Mouse (Mus musculus) myocyte (in vitro differentiated cells): ENCODE measurements at regions not wholly inside any gene's neighbourhood (a gene's known extent, or its start where the extent isn't known, plus 50 kb on each side); places are given as distances from the start of the nearest gene placed in this dataset.

Experiments
- H3K27me3 ChIP-seq: one replicate; pipeline ENCODE4 v1.6.1; 2011; ENCODE audit not compliant: control insufficient read depth, insufficient read depth, insufficient read length
- H3K36me3 ChIP-seq: one replicate; pipeline ENCODE4 v1.6.1; 2011; ENCODE audit not compliant: control insufficient read depth, insufficient read depth
- H3K4me2 ChIP-seq: one replicate; pipeline ENCODE4 v1.6.1; 2011; ENCODE audit warnings: low read depth, control low read depth
- H3K4me3 ChIP-seq: one replicate; pipeline ENCODE4 v1.5.1; 2011; ENCODE audit warnings: mild to moderate bottlenecking, control low read depth, moderate library complexity
- H3K79me2 ChIP-seq: one replicate; pipeline ENCODE4 v1.6.1; 2011; ENCODE audit not compliant: control insufficient read depth, insufficient read depth
- H3ac ChIP-seq: one replicate; pipeline ENCODE4 v1.6.1; 2011; ENCODE audit not compliant: control insufficient read depth, insufficient read length
- CEBPB ChIP-seq: IDR thresholded peaks from 2 replicates; pipeline ENCODE4 v1.6.1; 2011; ENCODE audit warnings: mild to moderate bottlenecking, moderate library complexity; ENCODE audit not compliant: poor library complexity, insufficient read depth, severe bottlenecking
- E2F4 ChIP-seq: IDR thresholded peaks from one replicate; pipeline ENCODE4 v1.6.1; 2011; ENCODE audit warnings: mild to moderate bottlenecking, control low read depth, moderate library complexity; ENCODE audit not compliant: insufficient read depth
- MAX ChIP-seq: IDR thresholded peaks from one replicate; pipeline ENCODE4 v1.6.1; 2011; ENCODE audit warnings: low read depth, mild to moderate bottlenecking, control low read depth
- MYOD1 ChIP-seq, 3 experiments: IDR thresholded peaks; one replicate each; pipeline ENCODE4 v1.6.1; 2011; ENCODE audit warnings: control low read depth in 2 of 3, low read depth in 2 of 3, mild to moderate bottlenecking in 2 of 3, moderate library complexity in 1 of 3; ENCODE audit not compliant: insufficient read length in 2 of 3, control insufficient read depth in 1 of 3
- MYOG ChIP-seq, 3 experiments: IDR thresholded peaks; one replicate each; pipeline ENCODE4 v1.6.1; 2011; ENCODE audit warnings: control low read depth in 2 of 3, low read depth in 2 of 3, mild to moderate bottlenecking in 2 of 3; ENCODE audit not compliant: insufficient read length in 2 of 3, control insufficient read depth in 1 of 3, insufficient read depth in 1 of 3
- POLR2A ChIP-seq: IDR thresholded peaks from one replicate; pipeline ENCODE4 v1.6.1; 2011; ENCODE audit warnings: low read depth, mild to moderate bottlenecking, control low read depth, moderate library complexity; ENCODE audit not compliant: insufficient read length
- POLR2AphosphoS2 ChIP-seq: IDR thresholded peaks from one replicate; pipeline ENCODE4 v1.6.1; 2011; ENCODE audit warnings: low read depth, control low read depth; ENCODE audit not compliant: insufficient read length
- REST ChIP-seq: IDR thresholded peaks from one replicate; pipeline ENCODE4 v1.6.1; 2011; ENCODE audit warnings: mild to moderate bottlenecking, control low read depth, moderate library complexity; ENCODE audit not compliant: insufficient read depth, insufficient read length
- SRF ChIP-seq: IDR thresholded peaks from one replicate; pipeline ENCODE4 v1.6.1; 2011; ENCODE audit warnings: low read depth; ENCODE audit not compliant: control insufficient read depth, insufficient read length
- TCF12 ChIP-seq: IDR thresholded peaks from one replicate; pipeline ENCODE4 v1.6.1; 2011; ENCODE audit warnings: mild to moderate bottlenecking, control low read depth; ENCODE audit not compliant: poor library complexity, insufficient read depth, severe bottlenecking
- TCF3 ChIP-seq: IDR thresholded peaks from one replicate; pipeline ENCODE4 v1.6.1; 2011; ENCODE audit warnings: low read depth, control low read depth; ENCODE audit not compliant: insufficient read length
- USF1 ChIP-seq: IDR thresholded peaks from one replicate; pipeline ENCODE4 v1.6.1; 2011; ENCODE audit warnings: low read depth, mild to moderate bottlenecking, control low read depth, moderate library complexity

DNA sequence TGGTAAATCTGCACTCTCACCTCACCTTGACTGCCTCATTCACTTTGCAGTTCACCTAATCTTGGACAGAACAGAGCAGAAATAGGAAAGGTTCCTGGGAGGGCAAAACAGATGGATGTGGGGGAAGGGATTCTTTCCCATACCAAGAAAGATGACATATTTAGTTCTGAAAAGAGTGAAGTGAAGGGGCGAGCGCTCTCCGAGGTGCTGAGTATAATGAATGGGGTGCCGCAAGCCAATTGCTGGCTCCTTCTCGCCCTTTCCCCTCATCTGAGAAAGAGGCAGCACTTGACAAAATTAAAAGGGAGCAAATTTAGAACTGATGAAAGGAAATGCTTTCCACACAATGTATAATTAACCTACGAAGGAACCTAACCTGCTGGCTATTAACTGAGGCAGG, 261.7 kb downstream of the Sec16b start:
- H3ac ChIP-seq = no peak overlapping the region
- H3K36me3 ChIP-seq = no peaks in the 10 kb centered on the region
- H3K79me2 ChIP-seq = no peaks in the 10 kb centered on the region
- H3K27me3 ChIP-seq = no peaks in the 10 kb centered on the region
- TF ChIP-seq TCF12 (no peak), REST (peak; percentile 33)
- no peak overlapping the region for H3K4me2 ChIP-seq
- no peak overlapping the region for H3K4me3 ChIP-seq

DNA sequence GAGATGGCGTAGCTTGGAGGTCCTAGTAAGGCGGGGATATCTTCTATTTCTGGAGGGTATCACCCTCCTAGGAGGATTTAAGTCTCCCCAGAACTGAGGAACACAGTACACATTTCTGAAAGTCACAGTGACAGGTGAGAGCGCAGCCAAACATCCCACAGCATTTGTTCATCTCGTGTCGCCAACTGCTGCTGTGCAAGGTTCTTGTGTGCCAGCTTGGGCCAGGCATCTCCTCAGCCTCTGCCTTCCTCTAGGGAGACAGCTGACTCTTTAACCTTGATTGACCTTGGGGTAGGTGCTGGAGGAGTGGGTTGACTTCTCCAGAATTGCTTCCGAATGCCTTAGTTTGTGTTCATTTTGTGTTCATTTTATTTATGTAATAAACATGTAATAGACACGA, 291.2 kb downstream of the Sec16b start:
- Histone ChIP-seq H3ac (no peak overlapping the region), H3K79me2 (no peaks in the 10 kb centered on the region)
- no peak for TF ChIP-seq POLR2A
- no peak for TF ChIP-seq SRF
- TF ChIP-seq MYOD1 (IDR thresholded peaks at IDR 0.05; ENCODE audit: control insufficient read depth in 1 of 3, insufficient read length in 2 of 3, low read depth in 2 of 3) = no peak
- TF ChIP-seq USF1 = no peak
- no peak for TF ChIP-seq MYOG (IDR thresholded peaks at IDR 0.05; ENCODE audit: control insufficient read depth in 1 of 3, insufficient read depth in 1 of 3, insufficient read length in 2 of 3, low read depth in 2 of 3)
- no peak for TF ChIP-seq CEBPB
- no peak for TF ChIP-seq E2F4
- no peak for TF ChIP-seq TCF12
- no peak for TF ChIP-seq REST
- TF ChIP-seq POLR2AphosphoS2 = no peak
- no peak for TF ChIP-seq MAX
- no peak for TF ChIP-seq TCF3

DNA sequence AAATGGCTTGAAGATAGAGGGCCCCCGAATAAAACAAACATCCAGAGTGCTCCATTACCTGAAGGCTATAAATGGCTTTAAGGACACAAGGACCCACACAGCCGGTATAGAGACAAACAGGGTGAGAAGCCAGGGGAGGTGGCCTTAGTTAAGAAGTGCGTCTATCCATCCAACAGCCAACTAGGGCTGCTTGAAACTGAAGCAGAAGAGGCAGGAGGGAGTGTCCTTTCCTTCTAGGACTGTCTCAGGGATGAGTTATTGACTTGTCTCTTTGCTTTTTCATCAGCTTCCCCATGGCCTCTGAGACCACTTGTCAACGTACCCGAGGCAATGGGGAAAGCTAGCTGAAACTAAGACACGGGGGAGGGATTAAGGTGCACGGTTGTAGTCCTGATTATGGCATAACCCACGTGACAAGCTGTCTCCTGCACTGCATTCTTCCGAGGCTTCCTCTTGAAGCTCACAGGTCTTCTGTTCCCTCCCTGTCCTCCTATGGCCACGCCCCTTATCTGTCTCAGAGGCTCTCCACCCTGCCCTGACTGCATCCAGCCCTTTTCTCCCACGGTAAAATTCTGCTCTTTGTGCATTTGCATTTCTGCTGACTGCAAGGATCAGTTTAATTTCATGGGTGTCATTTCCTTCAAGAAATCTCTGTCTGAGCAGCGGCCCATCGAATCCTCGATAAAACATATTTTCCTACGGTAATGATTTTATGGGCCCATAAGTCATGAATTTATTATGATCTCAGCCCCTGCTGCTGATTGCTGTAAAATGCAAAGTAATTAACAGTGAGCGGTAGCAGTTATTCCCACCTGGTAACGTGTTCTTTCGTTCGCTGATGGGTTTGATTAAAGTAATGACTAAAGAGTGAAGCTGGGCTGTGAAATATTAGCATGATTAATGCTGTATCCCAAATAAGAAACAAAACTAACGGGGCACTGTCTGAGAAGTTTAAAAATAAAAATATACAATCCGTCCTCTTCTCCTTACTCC, 292.3 kb downstream of the Sec16b start:
- H3K36me3 ChIP-seq = no peaks in the 10 kb centered on the region
- no peaks in the 10 kb centered on the region for H3K27me3 ChIP-seq
- no peaks in the 10 kb centered on the region for H3K79me2 ChIP-seq
- H3K4me3 ChIP-seq = no peak overlapping the region
- no peak overlapping the region for H3ac ChIP-seq
- no peak for TF ChIP-seq CEBPB
- TF ChIP-seq SRF = no peak
- no peak for TF ChIP-seq MYOD1 (IDR thresholded peaks at IDR 0.05; ENCODE audit: control insufficient read depth in 1 of 3, insufficient read length in 2 of 3, low read depth in 2 of 3)
- TF ChIP-seq TCF3 = no peak
- no peak for TF ChIP-seq REST
- no peak for TF ChIP-seq E2F4
- TF ChIP-seq TCF12 = no peak
- TF ChIP-seq MAX = no peak
- no peak for TF ChIP-seq POLR2A
- TF ChIP-seq USF1 = no peak
- no peak for TF ChIP-seq POLR2AphosphoS2
- no peak for TF ChIP-seq MYOG (IDR thresholded peaks at IDR 0.05; ENCODE audit: control insufficient read depth in 1 of 3, insufficient read depth in 1 of 3, insufficient read length in 2 of 3, low read depth in 2 of 3)
- H3K4me2 ChIP-seq = no peak overlapping the region

More for the DNA sequence above, 291.2 kb downstream of the Sec16b start:
- Histone ChIP-seq H3K4me3 (no peak overlapping the region), H3K4me2 (no peak overlapping the region), H3K36me3 (no peaks in the 10 kb centered on the region), H3K27me3 (no peaks in the 10 kb centered on the region)

DNA sequence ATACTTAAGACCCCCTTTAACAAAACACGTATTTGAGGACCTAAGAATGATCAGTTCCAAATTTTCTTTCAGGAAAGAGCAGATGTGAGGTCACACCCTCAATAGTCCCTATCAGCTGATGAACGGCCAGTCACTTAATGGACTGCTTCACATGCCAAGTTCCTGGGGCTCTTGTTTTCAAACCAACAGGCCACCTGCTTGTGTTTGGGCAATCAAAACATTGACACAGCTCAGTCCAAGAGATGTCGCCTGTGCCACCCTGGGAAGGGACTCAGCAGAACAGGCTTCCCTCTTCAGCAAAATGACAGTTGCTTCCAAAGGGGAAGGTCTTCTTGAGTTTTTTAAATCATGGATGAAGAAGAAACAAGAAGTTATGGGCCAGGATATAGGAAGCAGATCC, 294.6 kb downstream of the Sec16b start:
- Histone ChIP-seq H3K36me3 (no peaks in the 10 kb centered on the region), H3K4me2 (no peak overlapping the region), H3K4me3 (no peak overlapping the region), H3ac (no peak overlapping the region), H3K79me2 (no peaks in the 10 kb centered on the region), H3K27me3 (no peaks in the 10 kb centered on the region)
- TF ChIP-seq SRF (no peak), REST (no peak), E2F4 (no peak), CEBPB (no peak), POLR2A (no peak), MAX (no peak), MYOD1 (IDR thresholded peaks at IDR 0.05; ENCODE audit: control insufficient read depth in 1 of 3, insufficient read length in 2 of 3, low read depth in 2 of 3) (no peak), POLR2AphosphoS2 (no peak), TCF12 (no peak), MYOG (IDR thresholded peaks at IDR 0.05; ENCODE audit: control insufficient read depth in 1 of 3, insufficient read depth in 1 of 3, insufficient read length in 2 of 3, low read depth in 2 of 3) (no peak), USF1 (no peak), TCF3 (no peak)

DNA sequence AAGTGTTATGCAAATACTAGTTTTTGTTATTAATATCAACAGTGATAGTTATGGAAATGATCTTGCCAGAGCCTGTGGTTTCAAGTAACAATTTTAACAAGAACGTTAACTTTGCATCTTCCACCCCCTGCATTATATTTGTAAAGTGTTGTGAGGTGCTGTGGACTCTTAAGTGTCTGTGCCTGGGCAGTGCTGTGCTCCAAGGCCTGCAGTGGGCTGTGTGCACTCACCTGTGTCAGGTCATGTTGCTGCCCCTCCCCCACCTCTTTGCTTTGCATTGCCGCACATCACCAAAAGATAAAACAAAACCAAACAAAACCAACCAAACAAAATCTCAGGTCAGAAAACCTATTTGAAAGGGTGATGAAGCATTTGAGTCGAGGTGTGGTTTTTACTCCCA, 297.7 kb downstream of the Sec16b start:
- Histone ChIP-seq H3ac (no peak overlapping the region), H3K79me2 (no peaks in the 10 kb centered on the region), H3K27me3 (no peaks in the 10 kb centered on the region), H3K4me3 (no peak overlapping the region), H3K4me2 (no peak overlapping the region), H3K36me3 (no peaks in the 10 kb centered on the region)
- TF ChIP-seq MYOD1 (IDR thresholded peaks at IDR 0.05; ENCODE audit: control insufficient read depth in 1 of 3, insufficient read length in 2 of 3, low read depth in 2 of 3) (no peak), POLR2A (no peak), CEBPB (no peak), SRF (no peak), TCF12 (no peak), TCF3 (no peak), MYOG (IDR thresholded peaks at IDR 0.05; ENCODE audit: control insufficient read depth in 1 of 3, insufficient read depth in 1 of 3, insufficient read length in 2 of 3, low read depth in 2 of 3) (no peak), POLR2AphosphoS2 (no peak), MAX (no peak), REST (no peak), USF1 (no peak), E2F4 (no peak)
